Mouse (Mus musculus): ENCODE results near the gene Vps53. TPM values are rescaled to one million over a fixed set of nuclear protein-coding genes. Genes with fewer than 3 reads are reported as not detected.
"Not testable (repeated sequence)": the region's sequence is repeated elsewhere in the genome, so short reads cannot be mapped to it uniquely, and the experiment has no call there.

The Vps53 gene
- polyA plus RNA-seq, 1 experiment = 64.3 TPM

GRCm38 (mm10) chr11:76213841-76214240 lies 34.4 kb upstream of the Vps53 start:
- TF ChIP-seq POLR2A (IDR thresholded peaks at IDR 0.05; ENCODE audit: borderline replicate concordance, insufficient read depth, low read length) (no peak), CTCF (IDR thresholded peaks at IDR 0.05; ENCODE audit: borderline replicate concordance, insufficient read depth, low read depth, low read length) (no peak)
- Histone ChIP-seq H3K4me3 (replicated peaks; ENCODE audit: insufficient read depth, low read depth, low read length) (no peak overlapping the region), H3K27me3 (ENCODE audit: control insufficient read depth, insufficient read depth, low read length) (no peaks in the 10 kb centered on the region), H3K27ac (ENCODE audit: insufficient read depth, low read length) (no peak overlapping the region), H3K4me1 (ENCODE audit: control insufficient read depth, insufficient read depth, low read length) (peaks cover 14% of the 10 kb centered on the region)
- 34% methylated on average over 5 of the region's 5 CpGs for WGBS
- no peak for DNase-seq

- H3K27me3 ChIP-seq (ENCODE audit: control insufficient read depth, insufficient read depth, low read length); H3K4me3 ChIP-seq (replicated peaks; ENCODE audit: insufficient read depth, low read depth, low read length); H3K27ac ChIP-seq (ENCODE audit: insufficient read depth, low read length): not testable (repeated sequence)
- H3K4me1 ChIP-seq (ENCODE audit: control insufficient read depth, insufficient read depth, low read length) = peaks cover 12% of the 10 kb centered on the region
- WGBS = 14% methylated on average over 6 of the region's 6 CpGs
- peak; percentile 44 to 55 for DNase-seq
Measured at GRCm38 (mm10) chr11:76211595-76211994, 32.1 kb upstream of the Vps53 start.

DNA sequence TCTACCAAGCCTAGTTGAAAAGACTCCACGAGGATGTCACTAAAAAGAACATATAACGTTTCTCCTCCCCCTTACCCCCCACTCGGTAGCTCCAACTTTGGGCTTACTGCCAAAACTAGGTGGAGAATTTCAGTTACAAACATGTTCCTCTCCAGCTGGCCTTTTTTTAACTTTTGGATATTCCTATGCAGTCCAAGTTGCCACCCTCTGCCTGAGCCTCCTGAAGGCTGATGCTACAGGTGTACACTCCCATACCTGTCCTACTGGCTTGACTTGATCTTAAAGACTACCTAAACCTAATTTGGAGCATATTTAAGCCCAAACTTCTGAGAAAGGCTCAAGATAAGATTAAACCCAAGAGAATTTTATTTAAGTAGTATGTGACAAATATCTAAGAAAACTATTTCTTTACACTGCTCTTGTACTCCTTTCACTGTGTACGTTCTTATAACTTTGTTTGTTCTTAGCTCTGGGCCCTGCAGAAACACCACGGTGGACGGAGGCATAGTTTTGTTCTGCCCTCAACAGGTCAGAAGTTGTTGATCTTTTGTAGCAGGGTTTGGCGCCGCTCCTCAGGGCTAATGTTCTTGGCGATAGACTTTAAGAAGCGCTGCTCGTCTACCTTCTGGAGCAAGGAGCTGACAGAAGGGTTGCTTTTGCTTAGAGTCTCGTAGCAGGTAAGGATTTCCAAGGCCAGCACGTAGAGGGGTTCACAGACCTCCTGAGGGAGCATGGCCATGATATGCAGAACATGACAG lies 31.0 kb upstream of the Vps53 start:
- 77% methylated on average over 13 of the region's 13 CpGs for WGBS
- H3K27ac ChIP-seq (ENCODE audit: insufficient read depth, low read length) = no peak overlapping the region
- TF ChIP-seq POLR2A (IDR thresholded peaks at IDR 0.05; ENCODE audit: borderline replicate concordance, insufficient read depth, low read length) = no peak
- no peak for TF ChIP-seq CTCF (IDR thresholded peaks at IDR 0.05; ENCODE audit: borderline replicate concordance, insufficient read depth, low read depth, low read length)
- no peak for DNase-seq
- no peak overlapping the region for H3K4me3 ChIP-seq (replicated peaks; ENCODE audit: insufficient read depth, low read depth, low read length)
- H3K27me3 ChIP-seq (ENCODE audit: control insufficient read depth, insufficient read depth, low read length) = no peaks in the 10 kb centered on the region
- peaks cover 10% of the 10 kb centered on the region for H3K4me1 ChIP-seq (ENCODE audit: control insufficient read depth, insufficient read depth, low read length)

- 38% methylated on average over 5 of the region's 5 CpGs for WGBS
- no peak for TF ChIP-seq CTCF (IDR thresholded peaks at IDR 0.05; ENCODE audit: borderline replicate concordance, insufficient read depth, low read depth, low read length)
- no peak for TF ChIP-seq POLR2A (IDR thresholded peaks at IDR 0.05; ENCODE audit: borderline replicate concordance, insufficient read depth, low read length)
- H3K4me1 ChIP-seq (ENCODE audit: control insufficient read depth, insufficient read depth, low read length) = peaks cover 6% of the 10 kb centered on the region
- no peaks in the 10 kb centered on the region for H3K27me3 ChIP-seq (ENCODE audit: control insufficient read depth, insufficient read depth, low read length)
- H3K27ac ChIP-seq (ENCODE audit: insufficient read depth, low read length) = no peak overlapping the region
- H3K4me3 ChIP-seq (replicated peaks; ENCODE audit: insufficient read depth, low read depth, low read length) = no peak overlapping the region
- peak in 1 of 2 experiments; percentile 46 for DNase-seq
Measured at GRCm38 (mm10) chr11:76206793-76207192, 27.3 kb upstream of the Vps53 start.

- DNase-seq = peak; percentile 90 to 93
- Histone ChIP-seq H3K4me3 (replicated peaks; ENCODE audit: insufficient read depth, low read depth, low read length) (peak overlapping the region; percentile 80), H3K27me3 (ENCODE audit: control insufficient read depth, insufficient read depth, low read length) (no peaks in the 10 kb centered on the region), H3K4me1 (ENCODE audit: control insufficient read depth, insufficient read depth, low read length) (peaks cover 4% of the 10 kb centered on the region; the same call in 1 of the 2 replicates), H3K27ac (ENCODE audit: insufficient read depth, low read length) (peak overlapping the region; percentile 72)
- WGBS = 1% methylated on average over 89 of the region's 90 CpGs
- TF ChIP-seq POLR2A (IDR thresholded peaks at IDR 0.05; ENCODE audit: borderline replicate concordance, insufficient read depth, low read length) (peak; percentile 82), CTCF (IDR thresholded peaks at IDR 0.05; ENCODE audit: borderline replicate concordance, insufficient read depth, low read depth, low read length) (no peak)
Measured at GRCm38 (mm10) chr11:76201761-76202674, 22.6 kb upstream of the Vps53 start.

- 46% methylated on average over 8 of the region's 8 CpGs for WGBS
- no peak for TF ChIP-seq POLR2A (IDR thresholded peaks at IDR 0.05; ENCODE audit: borderline replicate concordance, insufficient read depth, low read length)
- TF ChIP-seq CTCF (IDR thresholded peaks at IDR 0.05; ENCODE audit: borderline replicate concordance, insufficient read depth, low read depth, low read length) = no peak
- H3K4me1 ChIP-seq (ENCODE audit: control insufficient read depth, insufficient read depth, low read length) = peaks cover 4% of the 10 kb centered on the region; the same call in 1 of the 2 replicates
- no peaks in the 10 kb centered on the region for H3K27me3 ChIP-seq (ENCODE audit: control insufficient read depth, insufficient read depth, low read length)
- DNase-seq = no peak
- H3K27ac ChIP-seq (ENCODE audit: insufficient read depth, low read length) = no peak overlapping the region
- no peak overlapping the region for H3K4me3 ChIP-seq (replicated peaks; ENCODE audit: insufficient read depth, low read depth, low read length)
Measured at GRCm38 (mm10) chr11:76196977-76197469, 17.6 kb upstream of the Vps53 start.

DNA sequence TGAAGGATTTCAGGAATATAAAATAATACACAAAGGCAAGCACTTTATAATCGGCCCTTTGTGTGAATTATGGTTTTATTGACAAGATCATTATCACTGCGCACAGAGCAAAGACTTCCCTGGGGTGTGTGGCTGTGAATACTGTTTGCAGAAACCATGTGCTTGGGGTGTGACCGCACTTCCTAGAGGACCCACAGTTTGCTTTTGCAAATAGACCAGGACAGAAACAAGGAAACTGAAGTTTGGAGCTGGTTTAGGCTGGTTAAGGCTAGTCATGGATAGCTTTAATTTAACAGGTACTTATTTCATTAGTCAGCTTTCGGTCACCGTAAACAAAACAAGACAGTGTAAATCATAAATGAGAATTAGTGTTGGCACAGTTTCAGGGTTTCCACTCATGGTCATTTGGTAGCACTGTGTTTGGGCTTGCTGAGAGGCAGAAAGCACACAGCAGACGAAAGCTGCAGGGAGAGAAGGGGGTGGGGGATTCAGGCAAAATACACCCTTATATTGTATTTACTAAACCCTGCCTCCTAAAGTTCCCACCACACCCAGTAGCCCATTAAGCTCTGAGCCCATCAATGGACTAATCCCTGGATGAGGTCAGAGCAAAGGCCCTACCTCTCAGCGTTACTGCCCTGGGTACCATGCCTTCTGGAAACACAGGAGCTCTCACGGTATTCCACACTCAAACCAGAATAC lies 17.0 kb upstream of the Vps53 start:
- 64% methylated on average over 8 of the region's 8 CpGs for WGBS
- no peaks in the 10 kb centered on the region for H3K27me3 ChIP-seq (ENCODE audit: control insufficient read depth, insufficient read depth, low read length)
- no peak for TF ChIP-seq CTCF (IDR thresholded peaks at IDR 0.05; ENCODE audit: borderline replicate concordance, insufficient read depth, low read depth, low read length)
- TF ChIP-seq POLR2A (IDR thresholded peaks at IDR 0.05; ENCODE audit: borderline replicate concordance, insufficient read depth, low read length) = no peak
- peaks cover 3% of the 10 kb centered on the region; the same call in 1 of the 2 replicates for H3K4me1 ChIP-seq (ENCODE audit: control insufficient read depth, insufficient read depth, low read length)
- H3K27ac ChIP-seq (ENCODE audit: insufficient read depth, low read length) = no peak overlapping the region
- no peak for DNase-seq
- H3K4me3 ChIP-seq (replicated peaks; ENCODE audit: insufficient read depth, low read depth, low read length) = no peak overlapping the region
